Mouse (Mus musculus) hindbrain, embryonic 10.5 days (tissue): ENCODE data around the gene 4933417A18Rik. TPM values are rescaled to one million over a fixed set of nuclear protein-coding genes. Genes with fewer than 3 reads are reported as not detected.

Source experiments
- DNase-seq: peaks from one replicate; pipeline ENCODE4 v3.0.0-alpha.2; 2017; ENCODE audit warnings: low spot score
- H3K27ac ChIP-seq: fragments of 300-500 bp; sonication (generic); 2 replicates; pipeline ENCODE4 v1.5.1; 2016; ENCODE audit warnings: mild to moderate bottlenecking, moderate library complexity
- H3K27me3 ChIP-seq: fragments of 300-500 bp; sonication (generic); 2 replicates; pipeline ENCODE4 v1.6.1; 2016; ENCODE audit warnings: mild to moderate bottlenecking; ENCODE audit not compliant: poor library complexity, insufficient read depth, severe bottlenecking
- H3K36me3 ChIP-seq: fragments of 300-500 bp; sonication (generic); 2 replicates; pipeline ENCODE4 v1.6.1; 2016; ENCODE audit warnings: mild to moderate bottlenecking, moderate library complexity
- H3K4me1 ChIP-seq: fragments of 300-500 bp; sonication (generic); replicated peaks from 2 replicates; pipeline ENCODE4 v1.6.1; 2016; ENCODE audit warnings: mild to moderate bottlenecking
- H3K4me3 ChIP-seq: fragments of 300-500 bp; sonication (generic); 2 replicates; pipeline ENCODE4 v1.5.1; 2016; ENCODE audit warnings: mild to moderate bottlenecking, moderate library complexity
- H3K9me3 ChIP-seq: fragments of 300-500 bp; sonication (generic); 2 replicates; pipeline ENCODE4 v1.6.1; 2016; ENCODE audit warnings: mild to moderate bottlenecking, moderate library complexity
- WGBS: fragments of 180-500 bp; shearing (Covaris S2); methylation state at CpG from one replicate; pipeline ENCODE4 v1.1.7; 2016; 5-methylcytosine and 5-hydroxymethylcytosine counted together
- polyA plus RNA-seq: library from polyadenylated mRNA; unstranded; fragments of >200 nt; fragmentation: Nextera tagmentation; extraction: Ambion mirVana; gene quantifications from 2 replicates; pipeline ENCODE4 v1.2.1, GENCODE M21; 2016

4933417A18Rik gene
- polyA plus RNA-seq, 1 experiment from 2014 or later, result not detected

- Histone ChIP-seq H3K9me3 (no peaks in the 10 kb centered on the region), H3K36me3 (peaks cover 33% of the 10 kb centered on the region), H3K27me3 (no peaks in the 10 kb centered on the region), H3K27ac (no peak overlapping the region), H3K4me3 (no peak overlapping the region), H3K4me1 (peaks cover 22% of the 10 kb centered on the region)
- 72% methylated on average over 4 of the region's 4 CpGs for WGBS
- no peak for DNase-seq
Measured at GRCm38 (mm10) chr13:34991581-34992273, 67.5 kb downstream of the 4933417A18Rik start.

DNA sequence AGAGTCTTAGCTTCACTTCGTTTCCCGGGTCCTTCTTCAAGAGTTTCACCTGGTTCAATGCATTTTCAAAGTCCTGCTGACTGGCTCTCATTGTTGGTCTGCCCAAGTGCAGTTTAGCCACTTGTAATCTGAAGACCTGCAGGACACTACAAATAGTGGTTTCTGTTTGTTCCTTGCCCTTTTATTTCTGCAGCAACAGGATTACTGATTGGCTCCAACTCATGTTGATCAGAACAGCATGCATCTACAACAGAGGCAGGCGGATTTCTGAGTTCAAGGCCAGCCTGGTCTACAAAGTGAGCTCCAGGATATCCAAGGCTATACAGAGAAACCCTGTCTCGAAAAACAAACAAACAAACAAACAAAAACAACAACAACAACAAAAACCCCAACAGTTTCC lies 68.9 kb downstream of the 4933417A18Rik start:
- WGBS, result 82% methylated on average over 4 of the region's 4 CpGs
- Histone ChIP-seq H3K36me3 (peaks cover 20% of the 10 kb centered on the region), H3K4me1 (peaks cover 22% of the 10 kb centered on the region), H3K27ac (peak overlapping the region; percentile 95; the same call in 1 of the 2 replicates), H3K9me3 (peaks cover under 1% of the 10 kb centered on the region; the same call in 1 of the 2 replicates), H3K4me3 (peak overlapping the region; percentile 69), H3K27me3 (no peaks in the 10 kb centered on the region)
- peak; percentile 3 for DNase-seq

GRCm38 (mm10) chr13:34993595-34993982 lies 69.4 kb downstream of the 4933417A18Rik start:
- WGBS, result 2% methylated on average over 22 of the region's 22 CpGs
- Histone ChIP-seq H3K27ac (peak overlapping the region; percentile 95), H3K4me3 (peak overlapping the region; percentile 69), H3K9me3 (peaks cover 4% of the 10 kb centered on the region; the same call in 1 of the 2 replicates), H3K27me3 (no peaks in the 10 kb centered on the region), H3K36me3 (peaks cover 15% of the 10 kb centered on the region), H3K4me1 (peaks cover 22% of the 10 kb centered on the region)
- no peak for DNase-seq

GRCm38 (mm10) chr13:34993983-34994811 lies 70.0 kb downstream of the 4933417A18Rik start:
- Histone ChIP-seq H3K4me1 (peaks cover 22% of the 10 kb centered on the region), H3K4me3 (peak overlapping the region; percentile 69), H3K36me3 (peaks cover 9% of the 10 kb centered on the region), H3K9me3 (peaks cover 4% of the 10 kb centered on the region; the same call in 1 of the 2 replicates), H3K27me3 (no peaks in the 10 kb centered on the region), H3K27ac (peak overlapping the region; percentile 95)
- peak; percentile 97 for DNase-seq
- WGBS, result 2% methylated on average over 33 of the region's 33 CpGs

GRCm38 (mm10) chr13:34995925-34996324 lies 71.7 kb downstream of the 4933417A18Rik start:
- Histone ChIP-seq H3K9me3 (peaks cover 4% of the 10 kb centered on the region; the same call in 1 of the 2 replicates), H3K4me1 (peaks cover 22% of the 10 kb centered on the region), H3K36me3 (no peaks in the 10 kb centered on the region), H3K27me3 (no peaks in the 10 kb centered on the region), H3K27ac (no peak overlapping the region), H3K4me3 (no peak overlapping the region)
- DNase-seq, result no peak
- WGBS, result 89% methylated on average over 2 of the region's 2 CpGs

Other genes starting within 250 kb of the 4933417A18Rik start
- gene Fam50b, start 189.6 kb upstream of the 4933417A18Rik start, polyA plus RNA-seq, result 0.12 TPM in 1 of 2 replicates, not detected in the other
- 44.9 and 71.1 TPM in 2 replicates for gene Prpf4b, start 49.1 kb upstream of the 4933417A18Rik start, polyA plus RNA-seq
- gene Fam217a, start 99 bp upstream of the 4933417A18Rik start, polyA plus RNA-seq, result 1.3 and 1.4 TPM in 2 replicates
- gene Eci3, start 39.4 kb downstream of the 4933417A18Rik start, polyA plus RNA-seq, result 0.27 and 0.60 TPM in 2 replicates
- gene Eci2, start 102.7 kb downstream of the 4933417A18Rik start, polyA plus RNA-seq, result 92.6 and 103 TPM in 2 replicates